Mouse (Mus musculus) gastrocnemius, postnatal 36 days (tissue): ENCODE measurements at regions not wholly inside any gene's neighbourhood (a gene's known extent, or its start where the extent isn't known, plus 50 kb on each side); places are given as distances from the start of the nearest gene placed in this dataset.
"Not testable (repeated sequence)": the region's sequence is repeated elsewhere in the genome, so short reads cannot be mapped to it uniquely, and the experiment has no call there.

Experiments
- DNase-seq, 2 experiments: peaks; one replicate each; pipeline ENCODE4 v3.0.0; 2022
- intact Hi-C: fragments of 180-260 bp; cut with DNase I; formaldehyde crosslinking; loops from one replicate; pipeline ENCODE4 v1.15.1; 2025

DNA sequence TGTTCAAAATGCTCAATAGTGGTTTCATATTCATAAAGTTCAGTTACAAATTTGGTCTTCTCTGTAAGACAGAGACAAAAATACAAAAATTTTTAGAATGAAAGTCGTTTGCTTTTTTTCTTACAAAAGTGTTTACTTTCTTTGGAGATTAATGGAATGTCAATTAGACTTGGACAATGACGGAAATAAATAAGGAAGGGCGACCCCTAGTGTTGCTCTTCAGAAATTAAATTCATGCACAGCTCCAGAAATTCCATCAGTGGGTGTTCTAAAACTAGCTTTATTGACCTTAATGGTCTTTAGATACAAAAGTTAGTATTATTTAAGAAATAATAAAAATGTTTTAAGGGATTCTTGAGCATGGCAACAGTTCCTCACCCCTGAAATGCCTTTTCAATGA is 141.8 kb upstream of the Lama2 start:
- intact Hi-C loops: loop anchor here (5.0 to 10.0 kb wide), 2 partner anchors 629 to 847 kb away; no protein-coding TSS in a partner anchor

DNA sequence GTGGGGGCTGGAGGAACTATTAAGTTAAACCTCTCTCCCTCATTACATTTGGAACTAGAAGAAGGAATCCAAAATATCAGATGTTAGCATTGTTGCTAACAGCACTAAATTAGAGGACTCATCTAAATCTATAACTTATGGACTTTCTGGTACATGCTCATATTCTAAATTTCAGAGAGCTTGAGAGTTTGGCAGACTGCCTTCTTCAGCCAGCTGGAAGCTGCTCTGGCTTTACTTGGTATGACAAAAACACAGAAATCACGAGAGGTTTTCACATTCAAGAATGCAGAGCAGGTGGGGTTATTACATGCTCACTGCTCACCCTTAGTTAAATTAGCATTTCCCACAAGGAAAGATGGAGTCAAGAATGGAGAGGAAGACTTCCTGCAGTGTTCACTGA is 182.8 kb upstream of the Lama2 start:
- DNase-seq: no peak
- intact Hi-C loops: no loop called here

More for the DNA sequence above, 141.8 kb upstream of the Lama2 start:
- DNase-seq: no peak

DNA sequence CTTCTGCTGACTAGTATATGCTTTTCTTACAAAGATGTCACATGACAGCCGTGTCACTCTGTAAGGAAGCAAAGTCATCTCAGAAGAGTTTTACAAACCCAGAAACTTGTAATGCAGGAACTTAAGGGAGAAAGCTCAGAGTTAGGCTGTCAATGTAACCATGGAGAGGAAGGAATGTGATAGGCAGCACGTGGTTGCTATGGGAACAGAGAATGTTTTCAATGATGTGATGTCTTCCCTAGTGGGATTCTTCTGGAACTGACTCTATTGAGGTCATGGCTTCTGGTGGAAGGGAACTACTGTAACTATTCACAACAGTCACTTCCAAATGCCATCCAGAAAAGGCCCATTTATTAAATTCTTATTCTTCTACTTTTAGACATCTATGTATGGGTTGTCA is 190.0 kb upstream of the Lama2 start:
- DNase-seq: no peak
- intact Hi-C loops: no loop called here

DNA sequence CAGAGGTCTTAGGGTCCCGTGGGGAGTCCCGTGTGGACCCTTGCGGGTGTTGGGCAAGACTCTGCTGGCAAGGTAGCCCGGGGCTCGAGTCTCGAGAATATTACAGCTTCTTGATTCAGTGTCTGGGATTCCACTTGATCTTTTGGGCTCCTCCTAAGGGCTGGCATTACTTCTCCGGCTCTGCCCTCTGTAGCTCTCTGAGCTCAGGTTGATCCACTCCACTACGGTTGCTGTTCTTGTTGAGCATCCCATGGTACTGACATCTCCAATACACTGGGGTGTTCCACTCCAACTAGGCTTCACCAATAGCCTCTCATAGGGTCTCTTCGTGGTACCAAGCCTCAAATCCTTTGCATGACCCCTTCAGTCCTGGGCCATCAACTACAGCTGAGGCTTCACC is 206.1 kb upstream of the Lama2 start:
- intact Hi-C loops, DNase-seq: not testable (repeated sequence)

DNA sequence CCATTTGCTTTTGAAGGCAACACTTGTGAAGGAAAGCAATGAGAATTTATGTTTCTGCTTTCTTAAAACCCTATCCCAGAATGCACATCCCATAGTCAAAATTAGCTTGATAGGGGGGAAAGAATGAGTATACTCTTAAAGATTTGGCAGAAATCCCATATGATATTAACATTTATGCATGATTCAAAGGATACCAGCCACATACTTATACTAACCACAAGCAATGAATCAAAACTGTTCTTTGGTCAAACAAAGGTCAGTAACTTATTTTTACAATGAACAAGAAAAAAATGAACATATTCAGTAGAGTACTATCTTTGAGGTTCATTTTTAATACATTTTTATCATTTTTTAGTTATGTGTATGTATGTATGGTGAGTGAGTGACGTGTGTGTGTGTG is 208.8 kb upstream of the Lama2 start:
- intact Hi-C loops: no loop called here
- DNase-seq: no peak

DNA sequence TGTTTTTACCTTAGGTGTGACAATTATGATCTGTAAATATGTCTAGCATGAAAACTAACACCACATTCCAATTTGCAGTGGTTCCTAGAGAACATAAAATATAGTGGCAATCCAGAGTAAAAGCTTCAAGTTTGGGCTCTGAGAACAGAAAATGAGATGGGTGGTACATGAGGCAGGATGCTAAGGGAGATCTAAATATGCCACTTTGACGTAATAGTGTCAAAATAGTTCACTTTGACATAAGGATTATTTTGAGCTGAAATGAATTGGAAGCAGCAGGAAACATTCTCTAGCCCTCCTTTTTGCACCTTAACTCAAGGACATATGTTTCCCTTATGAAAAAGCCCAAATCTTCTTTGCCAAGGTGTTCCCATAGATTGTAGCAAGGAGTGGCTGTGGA is 219.1 kb upstream of the Lama2 start:
- intact Hi-C loops: no loop called here
- no peak for DNase-seq

DNA sequence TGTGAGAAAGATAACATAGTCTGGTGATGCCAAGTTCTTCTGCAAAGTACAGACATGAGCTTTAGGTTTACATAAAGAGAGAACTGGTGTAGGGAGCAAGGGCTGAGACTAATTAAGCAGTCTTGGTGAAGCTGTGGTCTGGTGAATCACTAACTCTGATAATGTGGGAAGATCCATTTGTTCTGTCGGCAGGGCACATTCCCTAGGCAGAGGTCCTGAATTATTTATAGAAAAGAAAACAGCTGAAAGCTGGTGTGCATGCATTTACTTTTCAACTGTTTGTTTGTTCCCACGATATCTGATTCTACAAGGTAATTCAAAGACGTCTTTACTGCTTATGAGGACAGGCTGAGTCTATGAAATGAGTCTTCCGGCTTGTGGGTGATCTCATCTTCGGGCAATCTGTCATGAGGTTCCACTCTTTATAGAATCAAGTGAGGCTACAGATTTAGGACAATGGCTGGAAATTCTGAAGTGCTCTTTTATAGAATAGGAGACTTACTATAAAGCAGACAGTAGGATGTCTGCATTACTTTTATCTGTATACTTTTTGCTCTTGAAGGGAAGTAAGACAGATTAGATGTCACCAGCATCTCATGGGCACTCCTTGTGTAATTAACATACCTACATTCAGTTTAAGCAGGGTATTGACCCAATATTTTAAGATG is 221.6 kb upstream of the Lama2 start:
- intact Hi-C loops: no loop called here
- DNase-seq: no peak

DNA sequence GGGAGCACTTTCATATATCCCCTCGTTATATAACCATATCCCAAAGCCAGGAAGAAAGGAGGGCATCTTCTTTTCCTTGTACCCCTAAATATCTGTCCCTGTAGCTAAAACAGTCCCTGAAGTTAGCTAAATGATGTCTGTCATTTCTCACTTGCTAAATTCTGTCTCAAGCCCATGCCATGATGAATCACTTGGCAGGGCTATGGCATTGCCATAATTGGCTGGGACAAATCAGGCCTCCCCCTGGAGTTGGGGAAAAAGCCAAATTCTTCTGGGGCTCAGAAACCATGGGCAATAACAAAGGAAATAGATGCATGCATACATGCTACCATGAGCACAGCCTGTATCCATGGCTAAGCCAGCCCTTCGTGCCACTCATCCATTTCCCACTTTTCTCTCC is 223.5 kb upstream of the Lama2 start:
- intact Hi-C loops: no loop called here

DNA sequence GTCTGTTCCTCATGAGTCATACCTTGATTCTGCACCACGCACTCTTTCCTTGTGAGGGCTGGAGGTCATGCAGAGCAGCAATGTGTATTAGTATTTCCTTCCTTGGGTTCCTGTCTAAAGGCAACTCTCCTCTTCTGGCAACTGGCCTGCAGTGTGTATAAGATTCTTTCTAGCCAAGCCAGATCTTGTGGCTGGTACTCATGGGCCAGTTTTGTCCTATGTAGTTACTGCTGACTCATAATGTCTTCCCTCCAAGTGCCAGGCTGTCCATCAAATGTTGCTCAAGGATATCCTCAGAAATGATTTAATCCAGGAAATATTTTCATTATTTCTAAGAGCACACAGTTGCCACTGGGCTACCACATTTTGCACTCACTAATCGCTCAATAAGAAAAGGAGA is 211.0 kb upstream of the Ptprk start:
- DNase-seq: no peak
- intact Hi-C loops: no loop called here

More for the DNA sequence above, 223.5 kb upstream of the Lama2 start:
- no peak for DNase-seq

DNA sequence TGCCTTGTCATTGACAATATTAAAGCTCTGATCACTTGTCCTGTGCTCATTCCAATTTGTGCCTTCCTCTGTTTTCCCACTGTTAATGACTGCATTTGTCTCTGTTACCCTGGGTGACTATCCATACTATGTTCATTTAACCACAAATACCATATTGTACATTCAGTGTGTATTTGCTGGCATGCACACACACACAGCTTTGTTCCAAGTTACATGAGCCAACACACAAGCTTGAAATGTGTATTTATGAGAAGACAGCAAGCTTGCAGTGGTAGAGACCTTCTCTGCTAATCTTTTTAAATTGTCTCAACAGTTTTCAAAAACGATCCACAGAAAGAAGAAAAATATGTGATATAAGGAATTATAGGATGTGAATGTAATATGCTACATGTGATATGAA is 193.8 kb upstream of the Ptprk start:
- no peak for DNase-seq
- intact Hi-C loops: no loop called here

DNA sequence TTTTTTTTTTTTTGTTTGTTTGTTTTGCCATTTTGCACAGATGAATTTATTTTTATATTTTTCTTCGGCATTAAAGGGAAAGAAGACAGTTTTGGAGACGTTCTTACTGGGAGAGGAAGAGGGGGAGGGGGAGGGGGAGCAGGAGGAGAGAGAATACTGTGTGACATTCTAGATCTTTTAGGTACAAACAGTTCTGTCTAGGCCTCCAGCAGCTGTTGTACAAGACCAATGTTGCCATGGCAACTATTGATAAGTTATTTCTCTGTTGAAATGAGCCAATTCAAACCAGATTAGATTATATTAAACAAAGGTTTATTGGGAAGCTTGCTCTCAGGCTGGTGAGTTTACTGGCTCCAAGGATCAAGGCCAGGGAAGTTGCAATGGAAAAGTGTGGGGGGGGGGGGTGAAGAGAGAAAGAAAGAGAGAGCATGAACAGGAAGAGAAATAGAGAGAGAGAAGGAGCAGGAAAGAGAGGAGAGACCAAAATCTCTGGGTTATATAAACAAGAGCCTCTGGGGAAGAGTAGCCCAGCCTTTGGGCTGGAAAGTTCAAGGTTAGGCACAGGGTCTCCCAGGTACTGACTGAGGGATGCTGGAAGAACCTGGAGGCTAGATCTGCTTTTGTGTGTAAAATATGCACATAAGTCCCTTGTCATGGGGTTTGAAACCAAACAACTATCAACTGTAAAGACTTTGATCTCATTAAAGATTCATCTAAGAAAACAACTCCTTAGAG is 182.7 kb upstream of the Ptprk start:
- no peak for DNase-seq
- intact Hi-C loops: no loop called here

DNA sequence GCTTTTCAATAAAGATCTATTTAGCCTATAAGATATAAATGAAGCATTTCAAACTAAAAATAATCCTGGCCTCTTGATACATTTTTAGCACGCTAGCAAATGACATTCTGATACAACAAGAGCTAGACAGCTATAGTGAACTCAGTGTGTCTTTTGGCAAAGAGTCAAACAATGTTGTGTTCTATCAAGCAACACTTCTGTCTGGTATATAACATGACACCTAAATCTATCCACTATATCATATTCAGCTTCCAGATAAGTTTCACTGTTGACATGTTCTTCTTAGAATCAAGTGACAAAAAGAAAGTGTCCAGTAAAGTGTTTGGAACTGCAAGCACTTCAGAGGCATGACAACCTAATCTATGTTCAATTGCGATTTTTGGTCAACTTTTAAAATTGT is 158.2 kb upstream of the Ptprk start:
- intact Hi-C loops: no loop called here
- DNase-seq: no peak

DNA sequence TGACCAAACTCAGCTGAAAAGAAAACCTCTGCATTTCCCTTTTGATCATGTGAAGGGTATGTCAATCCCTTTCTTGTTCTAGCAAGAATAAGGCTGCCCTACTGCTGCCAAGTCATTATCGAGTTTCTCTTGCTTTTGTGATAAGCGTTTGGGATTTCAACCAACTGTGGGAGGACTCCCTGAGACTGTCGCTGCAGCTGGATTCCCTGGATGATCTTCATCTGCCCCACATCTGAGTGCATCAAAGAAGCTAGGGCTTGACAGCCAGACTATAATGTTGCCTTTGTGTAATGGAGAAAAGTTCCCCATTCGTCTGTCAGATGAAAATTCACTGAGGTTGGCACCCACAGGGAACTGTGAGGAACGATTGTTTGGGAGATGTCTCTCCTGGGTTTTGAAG is 147.4 kb upstream of the Ptprk start:
- no peak for DNase-seq
- intact Hi-C loops: no loop called here

DNA sequence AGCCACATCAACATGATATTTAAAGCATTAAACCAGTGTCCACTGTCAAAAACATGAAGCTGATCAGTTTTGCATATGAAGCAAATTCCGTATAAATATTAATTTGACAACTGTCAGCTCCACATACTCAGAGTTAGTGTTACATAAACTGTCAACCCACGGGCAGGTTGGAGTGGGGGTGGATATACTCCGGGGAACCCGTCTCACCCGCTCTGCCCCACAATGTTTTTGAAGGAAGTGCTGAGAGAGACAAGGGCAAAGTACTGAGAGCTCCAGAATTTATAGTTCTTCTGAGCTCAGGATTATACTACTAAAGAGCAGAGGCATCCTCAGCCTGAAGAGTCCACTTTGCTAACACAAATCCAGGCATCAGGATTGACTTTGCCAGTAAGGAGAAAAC is 132.5 kb upstream of the Ptprk start:
- no peak for DNase-seq
- intact Hi-C loops: no loop called here

DNA sequence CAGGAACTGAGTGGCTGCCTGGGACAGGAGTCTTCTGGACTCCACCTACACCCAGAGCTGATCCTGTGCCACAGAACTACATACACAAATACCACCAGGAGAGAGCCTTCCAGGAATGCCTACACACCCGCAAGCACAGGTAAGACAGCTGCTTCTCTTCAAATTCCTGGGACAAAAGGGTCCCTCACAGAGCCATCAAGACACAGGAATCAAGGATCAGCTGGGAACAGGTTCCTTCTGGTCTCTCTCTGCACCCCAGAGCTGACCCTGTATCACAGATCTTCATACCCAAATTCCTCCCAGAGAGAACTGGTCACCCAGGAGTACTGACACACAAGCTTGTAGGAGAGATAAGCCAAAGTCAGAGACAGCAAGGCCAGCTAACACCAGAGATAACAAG is 125.5 kb upstream of the Ptprk start:
- DNase-seq: no peak
- intact Hi-C loops: no loop called here

DNA sequence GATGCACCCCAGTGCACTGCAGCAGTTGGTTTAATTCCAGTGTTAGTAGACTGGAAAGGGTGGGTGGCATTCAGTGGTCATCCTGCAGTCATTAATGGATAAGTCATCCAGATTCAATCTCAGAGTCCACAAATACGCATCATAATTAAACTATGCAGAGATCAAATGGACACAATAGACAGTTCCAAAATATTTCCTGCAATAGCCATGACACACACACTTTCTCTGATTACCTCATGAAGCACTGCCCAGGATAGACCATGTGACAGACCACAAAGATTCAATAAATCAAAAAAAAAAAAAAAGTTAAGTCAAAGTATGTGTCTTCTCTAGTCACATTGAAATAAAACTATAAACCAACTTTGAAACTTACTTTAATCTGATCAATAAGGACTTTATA is 106.4 kb upstream of the Ptprk start:
- DNase-seq: no peak
- intact Hi-C loops: no loop called here

DNA sequence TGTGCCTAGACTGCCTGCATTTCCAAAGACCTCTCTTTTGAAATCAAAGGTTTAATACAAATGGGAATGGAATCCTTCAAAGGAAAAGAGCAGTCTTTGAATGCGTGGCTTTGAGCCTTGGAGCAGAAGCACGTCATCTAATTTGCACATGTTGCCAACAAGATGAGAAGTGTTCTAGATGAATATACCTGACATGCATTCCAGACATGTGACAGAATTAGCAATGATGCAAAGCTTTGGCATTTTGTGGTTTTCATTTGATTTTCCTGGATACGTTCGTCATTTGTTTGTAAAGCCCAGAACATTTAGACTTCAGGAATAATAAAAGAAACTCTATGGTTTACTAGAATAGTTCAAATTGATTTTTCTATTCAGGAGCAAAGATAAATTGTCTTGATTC is 90.6 kb upstream of the Ptprk start:
- intact Hi-C loops: no loop called here
- DNase-seq: no peak

DNA sequence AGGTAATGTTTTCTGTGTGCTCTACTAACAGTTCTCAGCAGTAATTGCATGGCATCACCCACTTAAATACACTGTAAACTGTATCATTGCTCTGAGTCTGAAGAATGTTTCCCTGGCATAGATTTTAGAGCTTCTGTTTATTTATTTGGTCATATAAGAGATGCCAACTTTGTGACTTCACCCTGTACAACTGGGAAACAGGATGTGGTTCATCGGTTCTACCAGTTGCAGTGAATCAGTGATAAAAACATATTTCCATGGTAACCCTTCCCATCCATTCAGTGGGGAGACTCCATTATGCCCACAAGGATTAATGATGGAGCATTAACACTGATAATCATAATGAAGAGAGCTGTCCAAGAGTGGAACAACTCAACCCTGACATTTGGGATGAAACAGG is 89.6 kb upstream of the Ptprk start:
- no peak for DNase-seq
- intact Hi-C loops: no loop called here

DNA sequence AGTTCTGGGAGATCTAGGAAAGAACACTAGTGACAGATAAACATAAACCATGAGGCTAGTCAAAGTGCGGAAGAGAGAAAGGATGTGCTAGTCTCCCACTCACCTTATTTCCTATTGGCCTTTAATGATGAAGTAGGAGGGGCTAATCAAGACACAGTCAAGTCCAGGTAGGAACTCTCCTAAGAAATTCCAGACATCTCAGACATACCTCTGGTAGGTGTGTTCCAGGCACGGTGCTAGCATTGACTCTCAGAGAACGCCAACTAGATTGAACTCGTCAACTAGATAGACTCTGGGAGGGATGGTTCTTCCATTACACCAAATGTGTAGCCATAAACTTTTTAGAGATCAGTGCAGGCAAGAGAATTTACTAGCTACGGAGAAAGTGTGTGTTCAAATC is 87.6 kb upstream of the Ptprk start:
- intact Hi-C loops: no loop called here
- DNase-seq: no peak

DNA sequence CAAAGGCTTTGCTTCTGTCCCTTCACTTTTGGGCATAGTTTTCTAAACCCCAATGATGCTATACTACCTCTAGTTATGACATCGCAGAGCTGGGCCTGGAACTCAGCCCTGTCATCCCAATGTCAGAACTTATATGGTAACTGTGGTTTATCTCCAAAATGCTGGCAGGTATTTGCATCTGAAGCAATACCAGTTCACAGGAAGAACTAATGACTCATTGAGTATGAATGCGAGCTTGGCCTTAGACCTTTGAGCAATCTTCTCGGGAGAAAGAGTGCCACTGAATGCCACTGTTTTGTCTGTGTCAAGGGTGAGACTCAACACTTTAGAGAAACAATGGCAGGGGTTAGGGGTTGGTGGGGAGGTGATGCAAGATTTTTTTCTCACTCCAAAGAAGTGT is 86.6 kb upstream of the Ptprk start:
- DNase-seq: no peak
- intact Hi-C loops: no loop called here

DNA sequence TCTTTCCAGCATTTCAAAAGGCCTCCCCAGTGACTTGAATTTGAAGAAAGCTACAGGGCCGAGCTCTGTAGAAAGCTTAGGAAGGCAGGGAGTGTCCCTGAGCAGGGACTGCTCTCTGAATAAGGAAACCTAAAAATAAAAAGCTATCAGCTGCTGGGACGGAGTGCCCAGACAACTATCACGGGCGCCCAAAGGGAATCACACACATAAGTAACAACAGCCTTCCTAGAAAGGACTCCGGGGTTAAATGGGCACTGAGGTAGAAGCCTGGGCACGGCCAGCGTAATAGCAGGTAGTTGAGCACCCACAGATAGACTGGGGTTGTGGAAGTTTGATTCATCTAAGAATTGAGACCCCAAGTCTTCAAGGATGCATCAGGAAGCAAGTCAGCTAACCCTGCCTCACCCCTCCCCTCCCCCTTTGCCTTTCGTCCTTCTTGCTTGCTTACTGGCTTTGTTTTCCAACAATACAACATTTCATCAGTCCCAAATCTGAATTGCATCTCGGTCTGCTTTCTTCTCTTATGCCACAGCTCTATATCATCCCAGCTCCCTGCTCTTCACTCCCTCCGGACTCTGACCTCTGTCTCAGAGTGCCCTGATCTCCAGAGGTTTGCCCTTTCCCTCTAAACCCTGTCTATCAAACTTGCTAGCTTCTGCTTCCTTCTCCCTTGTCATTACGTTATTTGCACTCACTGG is 84.1 kb upstream of the Ptprk start:
- no peak for DNase-seq
- intact Hi-C loops: no loop called here

DNA sequence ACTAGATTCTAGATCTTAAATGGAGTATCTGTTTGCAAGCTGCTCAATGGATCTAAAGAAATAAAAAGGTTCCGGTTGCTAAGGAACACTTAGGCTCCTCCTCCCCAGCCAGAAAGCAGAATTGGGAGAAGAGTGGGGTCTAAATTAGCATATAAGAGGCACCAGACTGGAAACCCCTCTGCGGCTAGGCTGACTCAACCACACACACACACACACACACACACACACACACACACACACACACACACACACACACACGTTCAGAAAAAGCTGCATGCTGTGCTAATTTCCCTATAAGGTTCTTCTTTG is 83.6 kb upstream of the Ptprk start:
- DNase-seq: no peak
- intact Hi-C loops: no loop called here
